Mouse (Mus musculus) fat pad, adult 2 months (tissue): ENCODE measurements at regions not wholly inside any gene's neighbourhood (a gene's known extent, or its start where the extent isn't known, plus 50 kb on each side); places are given as distances from the start of the nearest gene placed in this dataset.

Experiments used
- DNase-seq: peaks from one replicate; pipeline ENCODE4 v3.0.0-alpha.2; 2011; ENCODE audit warnings: low read depth, low spot score; ENCODE audit errors: extremely low read depth

- DNase-seq = no peak
These were observed 123.4 kb upstream of the Tmem45b start for GRCm38 (mm10) chr9:31587671-31588070.

GRCm38 (mm10) chr9:31583983-31584382 lies 119.7 kb upstream of the Tmem45b start:
- no peak for DNase-seq

- no peak for DNase-seq
These were observed 118.7 kb upstream of the Tmem45b start for GRCm38 (mm10) chr9:31582947-31583346.

GRCm38 (mm10) chr9:31578506-31579173 lies 114.4 kb upstream of the Tmem45b start:
- DNase-seq = no peak

- DNase-seq = no peak
These were observed 112.8 kb upstream of the Tmem45b start for GRCm38 (mm10) chr9:31577066-31577465.

- DNase-seq = no peak
These were observed 102.8 kb upstream of the Tmem45b start for GRCm38 (mm10) chr9:31567029-31567428.

- DNase-seq = no peak
These were observed 102.2 kb upstream of the Tmem45b start for GRCm38 (mm10) chr9:31566257-31567007.

GRCm38 (mm10) chr9:31564996-31565773 lies 100.9 kb upstream of the Tmem45b start:
- DNase-seq = no peak

GRCm38 (mm10) chr9:31563541-31563940 lies 99.3 kb upstream of the Tmem45b start:
- no peak for DNase-seq

GRCm38 (mm10) chr9:31560226-31560556 lies 95.9 kb upstream of the Tmem45b start:
- no peak for DNase-seq

- DNase-seq = no peak
These were observed 95.4 kb upstream of the Tmem45b start for GRCm38 (mm10) chr9:31559506-31560225.

GRCm38 (mm10) chr9:31543691-31544052 lies 79.4 kb upstream of the Tmem45b start:
- DNase-seq = no peak

- DNase-seq = no peak
These were observed 78.8 kb upstream of the Tmem45b start for GRCm38 (mm10) chr9:31542909-31543690.

GRCm38 (mm10) chr9:31541615-31542191 lies 77.4 kb upstream of the Tmem45b start:
- no peak for DNase-seq

- no peak for DNase-seq
These were observed 74.4 kb upstream of the Tmem45b start for GRCm38 (mm10) chr9:31538458-31539210.

- DNase-seq = no peak
These were observed 64.8 kb upstream of the Tmem45b start for GRCm38 (mm10) chr9:31529021-31529420.

GRCm38 (mm10) chr9:31527216-31527615 lies 63.0 kb upstream of the Tmem45b start:
- no peak for DNase-seq
